Mouse (Mus musculus) C2C12 (cell line): ENCODE data around the gene Slc39a11.

Source experiments
- CEBPB ChIP-seq: IDR thresholded peaks from one replicate; pipeline ENCODE4 v1.6.1; 2011; ENCODE audit warnings: low read depth, mild to moderate bottlenecking, control low read depth, moderate library complexity
- CTCF ChIP-seq: IDR thresholded peaks from one replicate; pipeline ENCODE4 v1.5.1; 2011; ENCODE audit not compliant: control insufficient read depth, insufficient read depth, insufficient read length
- MAX ChIP-seq: IDR thresholded peaks from one replicate; pipeline ENCODE4 v1.6.1; 2011; ENCODE audit warnings: mild to moderate bottlenecking, control low read depth
- MYOD1 ChIP-seq: IDR thresholded peaks from one replicate; pipeline ENCODE4 v1.6.1; 2011; ENCODE audit warnings: low read depth; ENCODE audit not compliant: control insufficient read depth, insufficient read length
- MYOG ChIP-seq: IDR thresholded peaks from one replicate; pipeline ENCODE4 v1.6.1; 2011; ENCODE audit not compliant: control insufficient read depth, insufficient read length; ENCODE audit errors: extremely low read depth
- USF1 ChIP-seq: IDR thresholded peaks from one replicate; pipeline ENCODE4 v1.6.1; 2011; ENCODE audit warnings: low read depth, mild to moderate bottlenecking, control low read depth, moderate library complexity

DNA sequence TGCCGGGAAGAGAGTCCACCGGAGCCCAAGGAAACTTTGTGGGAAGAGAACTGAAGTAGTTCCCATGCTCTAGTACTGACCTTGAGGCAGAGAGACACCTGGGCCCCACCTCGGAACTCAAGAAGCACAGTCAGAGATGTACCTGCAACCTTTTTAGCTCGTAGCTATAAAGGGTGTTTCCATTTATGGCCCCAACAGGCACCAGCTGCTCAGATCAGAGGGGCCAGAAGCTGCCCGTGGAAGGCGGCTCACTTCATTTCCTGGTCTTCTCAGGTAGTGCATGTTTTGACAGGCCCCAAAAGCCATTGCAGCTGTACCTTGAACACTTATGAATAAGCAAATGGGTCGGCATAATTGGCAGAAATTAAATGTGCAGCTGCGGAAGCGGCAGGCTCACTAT is 271.0 kb downstream of the Slc39a11 start:
- TF ChIP-seq CTCF: no peak
- no peak for TF ChIP-seq MAX
- no peak for TF ChIP-seq USF1
- no peak for TF ChIP-seq CEBPB
- no peak for TF ChIP-seq MYOG
- TF ChIP-seq MYOD1: no peak
